In the genomic region with DNA sequence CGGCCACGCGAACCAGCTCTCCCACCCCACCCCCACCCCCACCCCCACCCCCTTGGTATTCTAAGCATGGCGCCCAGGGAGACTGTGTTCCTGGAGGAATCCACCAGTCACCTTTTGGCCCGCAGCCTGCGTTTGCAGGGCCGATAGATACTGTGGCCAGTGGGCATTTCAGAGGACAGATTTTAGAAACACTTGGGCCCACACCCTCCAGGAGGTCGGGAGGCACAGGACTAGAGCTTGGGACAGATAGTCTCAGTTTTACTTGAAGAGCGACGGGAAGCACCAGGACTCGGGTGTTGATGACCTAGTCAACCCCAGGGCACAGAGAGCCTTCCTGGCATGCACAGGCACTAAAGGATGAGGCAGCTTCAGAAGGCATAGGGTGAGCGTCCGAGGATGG, we compare ENCODE assay signal across 16 mouse cellular contexts. TPM values are rescaled to one million over a fixed set of nuclear protein-coding genes. Genes with fewer than 3 reads are reported as not detected.
A peak's percentile ranks its signal among the peaks of the same experiment; 100 is the strongest.
DNase-seq lines count a peak whose midpoint lies in the region; ATAC-seq and TF ChIP-seq lines count a peak whose summit lies in the region.
"Had no signal": no experiment of that assay in that cellular context is flagged by ENCODE, and none has a peak within 500 bp of the region (broad histone marks: within the 10 kb centered on the region; RNA-seq: fewer than 3 reads in every experiment).

No protein-coding gene starts in this region.

- H3K9me3 ChIP-seq in kidney, embryonic 16.5 days (ENCODE audit: low read length): no peaks in the 10 kb centered on the region
- H3K9me3 ChIP-seq in E14TG2a.4 (ENCODE audit: low read length) (0 out of 2 replicates have a peak, but pooled peaks cover 3% of the 10 kb centered on the region), ES-Bruce4 (replicated peaks; ENCODE audit: control insufficient read depth, insufficient read depth, low read length, poor library complexity, severe bottlenecking) (no peaks in the 10 kb centered on the region)
- H3K9me3 ChIP-seq: midbrain, embryonic 15.5 days had no signal

- H3K4me2 ChIP-seq in kidney, embryonic 16.5 days (replicated peaks; ENCODE audit: low read depth, low read length): no peak overlapping the region
- H3K4me2 ChIP-seq: midbrain, embryonic 15.5 days had no signal

- no peaks in the 10 kb centered on the region for H3K36me3 ChIP-seq in kidney, embryonic 16.5 days (ENCODE audit: insufficient read depth, low read length)
- H3K36me3 ChIP-seq in kidney, adult 2 months (ENCODE audit: control insufficient read depth, insufficient read depth, low read length): no peaks in the 10 kb centered on the region
- peaks cover 3% of the 10 kb centered on the region; the same call in 1 of the 2 replicates for H3K36me3 ChIP-seq in E14TG2a.4 (ENCODE audit: insufficient read depth, low read length)
- no peaks in the 10 kb centered on the region for H3K36me3 ChIP-seq in ES-Bruce4 (ENCODE audit: control insufficient read depth, insufficient read depth, low read length, poor library complexity, severe bottlenecking)

- peaks cover 12% of the 10 kb centered on the region for H3K4me1 ChIP-seq in kidney, embryonic 16.5 days (ENCODE audit: insufficient read depth, low read length)
- peaks cover 5% of the 10 kb centered on the region; the same call in 1 of the 2 replicates for H3K4me1 ChIP-seq in kidney, adult 2 months (ENCODE audit: control insufficient read depth, insufficient read depth, low read length)
- H3K4me1 ChIP-seq in E14TG2a.4 (replicated peaks; ENCODE audit: low read depth, low read length) (peaks cover 84% of the 10 kb centered on the region), ES-Bruce4 (ENCODE audit: control insufficient read depth, insufficient read depth, low read length) (peaks cover 8% of the 10 kb centered on the region)

- H3K27ac ChIP-seq in kidney, embryonic 16.5 days (ENCODE audit: low read length): peak overlapping the region; percentile 48
- no peak overlapping the region for H3K27ac ChIP-seq in kidney, adult 2 months (ENCODE audit: insufficient read depth, low read depth, low read length)
- H3K27ac ChIP-seq in ES-Bruce4 (ENCODE audit: insufficient read depth, low read length): peak overlapping the region; percentile 2; the same call in 1 of the 2 replicates
- H3K27ac ChIP-seq: liver, embryonic 14.5 days; midbrain, embryonic 15.5 days had no signal

- no peak for TF ChIP-seq EP300 in ES-Bruce4 (IDR thresholded peaks at IDR 0.05; ENCODE audit: insufficient read depth, low read depth, low read length)

- no peak overlapping the region for H3K9ac ChIP-seq in kidney, embryonic 16.5 days (replicated peaks; ENCODE audit: low read length)
- peak overlapping the region; percentile 16; the same call in 1 of the 2 replicates for H3K9ac ChIP-seq in ES-Bruce4 (ENCODE audit: low read depth, poor library complexity, severe bottlenecking)
- H3K9ac ChIP-seq: liver, embryonic 14.5 days; midbrain, embryonic 15.5 days had no signal

- 45% methylated on average over 13 of the region's 13 CpGs for WGBS in kidney, embryonic 16.5 days
- 56% methylated on average over 13 of the region's 13 CpGs for WGBS in kidney, adult 2 months

- no peaks in the 10 kb centered on the region for H3K27me3 ChIP-seq in kidney, embryonic 16.5 days (ENCODE audit: insufficient read depth, low read length)
- no peaks in the 10 kb centered on the region for H3K27me3 ChIP-seq in kidney, adult 2 months (replicated peaks; ENCODE audit: control insufficient read depth, insufficient read depth, low read length)
- H3K27me3 ChIP-seq in E14TG2a.4 (ENCODE audit: insufficient read depth, low read length) (0 out of 2 replicates have a peak, but pooled peaks cover 4% of the 10 kb centered on the region), ES-Bruce4 (ENCODE audit: control insufficient read depth, insufficient read depth, low read length, poor library complexity, severe bottlenecking) (no peaks in the 10 kb centered on the region)
- H3K27me3 ChIP-seq: midbrain, embryonic 15.5 days had no signal

- TF ChIP-seq CTCF in kidney, adult 2 months (conservative IDR thresholded peaks at IDR 0.05; ENCODE audit: insufficient read depth, insufficient read length, low read depth, low read length): no peak
- no peak for TF ChIP-seq CTCF in E14TG2a.4 (conservative IDR thresholded peaks at IDR 0.05; ENCODE audit: low read length)
- no peak for TF ChIP-seq CTCF in ES-Bruce4 (IDR thresholded peaks at IDR 0.05; ENCODE audit: low read depth, low read length)

- TF ChIP-seq POLR2A in kidney, adult 2 months (IDR thresholded peaks at IDR 0.05; ENCODE audit: low read depth, low read length): no peak
- no peak for TF ChIP-seq POLR2A in ES-Bruce4 (IDR thresholded peaks at IDR 0.05; ENCODE audit: insufficient read depth, low read length)

- DNase-seq in kidney, adult 2 months: no peak
- peak; percentile 78 to 84 for DNase-seq in cerebellum, postnatal 25 days
- no peak for DNase-seq in layer of hippocampus, adult 9-10 months (ENCODE audit: low spot score)
- DNase-seq: adrenal gland, postnatal 14 days; gastrocnemius, postnatal 14 days; heart, postnatal 36 days; spleen, adult 18-20 months; thymus, postnatal 4 days had no signal

- H3K4me3 ChIP-seq in kidney, embryonic 16.5 days (ENCODE audit: low read length): no peak overlapping the region
- H3K4me3 ChIP-seq in kidney, adult 2 months (ENCODE audit: insufficient read depth, low read depth, low read length): no peak overlapping the region
- H3K4me3 ChIP-seq in E14TG2a.4 (replicated peaks; ENCODE audit: low read length): 0 out of 2 replicates have a peak overlapping the region, but pooled peaks have one; percentile 11
- H3K4me3 ChIP-seq in ES-Bruce4 (ENCODE audit: low read depth, low read length): peak overlapping the region; percentile 14
- H3K4me3 ChIP-seq: erythroblast, embryonic 14.5 days; midbrain, embryonic 15.5 days had no signal

- no peak for ATAC-seq in kidney, embryonic 16.5 days (ENCODE audit: low FRiP score, low TSS enrichment)
- no peak for ATAC-seq in granulocyte monocyte progenitor cell, adult 5-6 weeks (replicated peaks; ENCODE audit: poor library complexity, severe bottlenecking)
- ATAC-seq: CD4-positive, CD25-positive, alpha-beta regulatory T cell, adult 4 months had no signal

RNA-seq across cellular contexts. Expression of gene Bdh1, which starts 38.4 kb away (rescaled TPM):
- polyA plus RNA-seq in kidney, embryonic 16.5 days (2015; fragmentation: Nextera tagmentation; extraction: Ambion mirVana): 30.5 and 37.1 TPM in 2 replicates
- 197 and 276 TPM in 2 replicates for polyA plus RNA-seq in kidney, adult 2 months (2012; rRNA removed)
- 14.4 and 15.7 TPM in 2 replicates for polyA plus RNA-seq in ES-Bruce4 (2011; ENCODE audit: insufficient read depth, insufficient read length, low read depth, missing spikeins)
- total RNA-seq in granulocyte monocyte progenitor cell, adult 5-6 weeks (2014; fragmentation: Nextera tagmentation): 0.34 and 0.56 TPM in 2 replicates
- 0.78 and 2.9 TPM in 2 replicates for total RNA-seq in granulocyte monocyte progenitor cell, adult 5-6 weeks (2017)

Comparison
In these comparisons a context has a peak if more than half of its experiments do, and no peak if none do; other contexts are left out.
1. H3K4me3 ChIP-seq: peak in E14TG2a.4 (single experiment) and ES-Bruce4 (single experiment); none in kidney, embryonic 16.5 days (single experiment) and kidney, adult 2 months (single experiment).
2. DNase-seq: peak in cerebellum, postnatal 25 days (2 of 2); none in kidney, adult 2 months (single experiment) and layer of hippocampus, adult 9-10 months (single experiment).